Mouse (Mus musculus) hindbrain, embryonic 15.5 days (tissue): Measurements from ENCODE around the gene Cnnm2. TPM values are rescaled to one million over a fixed set of nuclear protein-coding genes. Genes with fewer than 3 reads are reported as not detected.
"Not testable (repeated sequence)": the region's sequence is repeated elsewhere in the genome, so short reads cannot be mapped to it uniquely, and the experiment has no call there.

Experiments
- ATAC-seq: fragments of 200-750 bp; cut with Nextera tagmentation; 2 replicates; pipeline ENCODE4 v1.8.0; 2017; ENCODE audit warnings: low read depth, moderate number of reproducible peaks, moderate TSS enrichment; ENCODE audit not compliant: low FRiP score
- H3K27ac ChIP-seq: fragments of 300-500 bp; sonication (generic); replicated peaks from 2 replicates; pipeline ENCODE4 v1.5.1; 2015; ENCODE audit warnings: mild to moderate bottlenecking, inconsistent platforms
- H3K27me3 ChIP-seq: fragments of 300-500 bp; sonication (generic); 2 replicates; pipeline ENCODE4 v1.6.1; 2015; ENCODE audit warnings: control low read depth, inconsistent platforms
- H3K36me3 ChIP-seq: fragments of 300-500 bp; sonication (generic); 2 replicates; pipeline ENCODE4 v1.6.1; 2015; ENCODE audit warnings: control low read depth, inconsistent platforms
- H3K4me1 ChIP-seq: fragments of 300-500 bp; sonication (generic); replicated peaks from 2 replicates; pipeline ENCODE4 v1.6.1; 2015; ENCODE audit warnings: control low read depth, inconsistent platforms
- H3K4me2 ChIP-seq: fragments of 300-500 bp; sonication (generic); 2 replicates; pipeline ENCODE4 v1.6.1; 2015; ENCODE audit warnings: moderate library complexity, mild to moderate bottlenecking, inconsistent platforms
- H3K4me3 ChIP-seq: fragments of 300-500 bp; sonication (generic); 2 replicates; pipeline ENCODE4 v1.5.1; 2015; ENCODE audit warnings: mild to moderate bottlenecking, inconsistent platforms
- H3K9ac ChIP-seq: fragments of 300-500 bp; sonication (generic); 2 replicates; pipeline ENCODE4 v1.6.1; 2015; ENCODE audit warnings: inconsistent platforms
- H3K9me3 ChIP-seq: fragments of 300-500 bp; sonication (generic); 2 replicates; pipeline ENCODE4 v1.6.1; 2016; ENCODE audit warnings: control low read depth, inconsistent platforms
- WGBS: fragments of 180-500 bp; shearing (Covaris S2); methylation state at CpG from one replicate; pipeline ENCODE4 v1.1.7; 2015; 5-methylcytosine and 5-hydroxymethylcytosine counted together
- polyA plus RNA-seq: library from polyadenylated mRNA; unstranded; fragments of >200 nt; fragmentation: Nextera tagmentation; extraction: Ambion mirVana; gene quantifications from 2 replicates; pipeline ENCODE4 v1.2.1, GENCODE M21; 2015

Gene Cnnm2
- polyA plus RNA-seq, 1 experiment from 2014 or later = 8.6 TPM

DNA sequence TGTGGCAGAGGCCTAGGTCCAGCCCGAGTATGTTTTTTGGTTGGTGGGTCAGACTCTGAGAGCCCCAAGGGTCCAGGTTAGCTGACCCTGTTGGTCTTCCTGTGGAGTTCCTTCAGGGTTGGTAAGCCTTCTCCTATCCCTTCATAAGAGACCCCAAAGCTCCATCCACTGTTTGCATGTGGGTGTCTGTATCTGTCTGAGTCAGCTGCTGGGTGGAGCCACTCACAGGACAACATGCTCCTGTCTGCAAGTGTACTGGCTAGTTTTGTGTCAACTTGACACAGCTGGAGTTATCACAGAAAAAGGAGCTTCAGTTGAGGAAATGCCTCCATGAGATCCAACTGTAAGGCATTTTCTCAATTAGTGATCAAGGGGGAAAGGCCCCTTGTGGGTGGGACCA is 17.7 kb downstream of the Cnnm2 start:
- not testable (repeated sequence) for H3K36me3 ChIP-seq, H3K4me2 ChIP-seq, H3K9me3 ChIP-seq, ATAC-seq, H3K9ac ChIP-seq, H3K4me1 ChIP-seq, H3K27ac ChIP-seq, H3K4me3 ChIP-seq, H3K27me3 ChIP-seq
- WGBS = 91% methylated on average over 1 of the region's 1 CpGs

DNA sequence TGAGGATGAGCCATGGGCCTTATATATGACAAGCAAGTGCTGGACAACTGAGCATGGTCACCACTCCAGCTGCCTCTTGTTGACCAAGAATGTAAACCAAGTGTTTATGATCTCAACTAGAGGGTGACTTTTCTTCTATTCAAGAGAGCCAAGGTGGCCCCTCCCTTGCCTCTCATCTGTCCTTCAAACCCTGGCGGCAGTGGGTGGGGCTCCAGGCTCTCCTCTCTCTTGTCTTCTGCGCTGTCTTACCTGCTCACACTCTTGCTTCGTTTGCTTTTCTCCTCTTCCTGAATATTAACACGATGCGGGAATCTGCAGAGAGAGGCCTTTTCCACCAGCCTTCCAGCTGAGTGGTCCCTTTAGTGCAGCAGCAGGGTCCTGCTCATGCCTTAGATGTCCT is 22.6 kb downstream of the Cnnm2 start:
- Histone ChIP-seq H3K9ac (no peak overlapping the region), H3K4me3 (no peak overlapping the region), H3K27me3 (no peaks in the 10 kb centered on the region), H3K4me2 (no peak overlapping the region), H3K4me1 (no peaks in the 10 kb centered on the region), H3K36me3 (no peaks in the 10 kb centered on the region), H3K9me3 (no peaks in the 10 kb centered on the region), H3K27ac (no peak overlapping the region)
- no peak for ATAC-seq
- WGBS = 74% methylated on average over 5 of the region's 5 CpGs

DNA sequence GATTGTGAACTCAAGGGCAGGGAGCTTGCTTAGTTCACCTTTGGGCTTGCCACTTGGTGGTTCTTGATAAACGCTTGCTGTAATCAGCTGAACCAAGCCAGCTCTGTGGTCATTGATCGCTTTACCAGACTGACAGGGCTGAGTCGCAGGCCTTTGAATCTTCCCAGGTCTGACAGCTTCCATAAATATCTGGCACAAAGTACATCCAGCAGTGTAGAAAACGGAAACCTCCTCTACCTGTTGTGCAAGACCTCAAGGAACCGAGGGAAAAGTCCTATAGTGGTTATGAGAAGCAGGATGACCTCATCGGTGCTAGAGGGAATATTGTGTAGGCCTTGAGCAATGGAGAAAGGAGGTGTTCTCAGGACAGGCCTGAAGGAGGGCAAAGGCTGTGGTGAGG is 23.1 kb downstream of the Cnnm2 start:
- H3K36me3 ChIP-seq = no peaks in the 10 kb centered on the region
- H3K9me3 ChIP-seq = no peaks in the 10 kb centered on the region
- 88% methylated on average over 6 of the region's 6 CpGs for WGBS
- H3K4me2 ChIP-seq = no peak overlapping the region
- no peak overlapping the region for H3K9ac ChIP-seq
- no peak overlapping the region for H3K4me3 ChIP-seq
- no peaks in the 10 kb centered on the region for H3K27me3 ChIP-seq
- no peak overlapping the region for H3K27ac ChIP-seq
- ATAC-seq = no peak
- H3K4me1 ChIP-seq = no peaks in the 10 kb centered on the region

DNA sequence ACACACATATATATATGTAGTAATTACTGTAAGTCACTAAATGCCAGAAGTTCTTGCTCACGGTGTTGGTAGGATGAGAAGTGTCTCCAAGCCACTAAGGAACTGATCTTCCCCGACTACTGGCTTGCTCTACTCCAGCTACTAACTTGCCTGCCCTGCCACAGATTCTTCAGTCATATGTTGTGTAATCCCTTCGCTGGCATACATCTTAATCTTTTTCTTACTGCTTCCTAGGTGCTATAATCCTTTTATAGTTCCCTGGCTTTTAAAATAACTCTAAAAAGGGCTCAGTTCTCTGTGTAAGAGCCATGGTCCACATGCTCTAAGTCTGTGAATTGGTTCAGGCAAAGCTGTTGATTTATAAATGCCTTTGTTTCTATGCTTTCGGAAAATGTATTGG is 24.2 kb downstream of the Cnnm2 start:
- Histone ChIP-seq H3K4me3 (no peak overlapping the region), H3K4me1 (no peaks in the 10 kb centered on the region), H3K27ac (no peak overlapping the region), H3K27me3 (no peaks in the 10 kb centered on the region), H3K9ac (no peak overlapping the region), H3K36me3 (no peaks in the 10 kb centered on the region), H3K4me2 (no peak overlapping the region), H3K9me3 (no peaks in the 10 kb centered on the region)
- no peak for ATAC-seq
- 78% methylated on average over 4 of the region's 4 CpGs for WGBS

DNA sequence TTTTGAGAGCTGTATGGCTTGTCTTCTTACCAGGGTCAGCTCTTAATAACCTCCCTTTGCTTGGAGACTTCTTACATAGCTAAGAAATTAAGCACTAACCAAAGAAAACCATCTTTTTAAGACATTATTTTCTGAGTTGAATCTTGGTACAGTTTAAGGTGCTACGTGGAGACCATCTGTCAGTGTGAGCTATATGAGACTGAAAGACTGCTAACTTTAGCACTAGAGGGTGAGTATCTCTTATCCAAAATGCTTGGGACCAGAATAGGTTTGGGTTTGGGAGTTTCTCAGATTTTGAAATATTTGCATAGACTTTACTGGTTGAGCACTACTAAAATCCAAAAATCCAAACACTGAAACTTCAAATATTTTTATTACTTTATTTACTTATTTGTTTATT is 28.4 kb downstream of the Cnnm2 start:
- no peaks in the 10 kb centered on the region for H3K27me3 ChIP-seq
- no peaks in the 10 kb centered on the region for H3K4me1 ChIP-seq
- WGBS = 83% methylated on average over 1 of the region's 1 CpGs
- no peaks in the 10 kb centered on the region for H3K9me3 ChIP-seq
- no peak overlapping the region for H3K4me3 ChIP-seq
- no peaks in the 10 kb centered on the region for H3K36me3 ChIP-seq
- H3K9ac ChIP-seq = no peak overlapping the region
- no peak overlapping the region for H3K27ac ChIP-seq
- no peak for ATAC-seq
- H3K4me2 ChIP-seq = no peak overlapping the region

DNA sequence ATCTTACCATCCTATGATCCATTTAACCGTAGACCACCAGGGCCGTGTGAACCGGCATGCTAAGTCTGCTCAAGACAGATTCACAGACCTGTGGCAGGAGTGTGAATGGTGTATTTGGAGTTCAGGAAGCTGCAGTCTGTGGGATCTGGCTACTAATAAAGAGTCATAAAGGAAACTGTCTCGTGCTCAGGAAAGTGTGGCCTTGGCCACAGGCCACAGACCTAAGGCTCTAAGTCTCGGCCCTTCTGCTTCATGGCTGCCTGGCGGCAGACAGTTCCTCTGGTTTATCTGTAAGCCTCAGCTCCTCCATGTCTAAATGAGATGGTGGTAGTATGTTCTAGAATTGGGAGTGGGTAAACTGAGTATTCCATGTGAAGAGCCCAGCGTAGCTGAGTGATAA is 30.0 kb downstream of the Cnnm2 start:
- Histone ChIP-seq H3K27me3 (no peaks in the 10 kb centered on the region), H3K27ac (no peak overlapping the region), H3K4me1 (no peaks in the 10 kb centered on the region), H3K4me3 (no peak overlapping the region), H3K4me2 (no peak overlapping the region), H3K9me3 (no peaks in the 10 kb centered on the region), H3K9ac (no peak overlapping the region), H3K36me3 (no peaks in the 10 kb centered on the region)
- no peak for ATAC-seq
- 92% methylated on average over 7 of the region's 7 CpGs for WGBS

DNA sequence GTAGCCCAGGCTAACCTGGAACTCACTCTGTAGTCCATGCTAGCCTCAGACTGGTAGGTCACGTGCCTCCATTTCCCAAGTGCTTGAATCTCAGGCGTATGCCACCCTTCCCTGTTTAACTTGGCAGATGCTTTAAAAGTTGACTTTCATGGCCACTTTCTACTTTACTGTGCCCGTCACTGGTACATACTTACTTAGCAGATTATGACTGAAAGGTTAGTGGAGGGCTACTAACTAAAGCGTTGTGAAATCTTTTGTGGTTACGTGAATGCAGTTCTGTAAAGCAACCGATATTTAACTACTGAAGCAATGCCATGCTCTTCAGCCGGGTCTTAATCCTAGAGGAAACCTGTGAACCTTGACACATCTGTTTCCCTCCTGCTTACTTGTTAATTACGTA is 30.5 kb downstream of the Cnnm2 start:
- H3K27ac ChIP-seq = no peak overlapping the region
- H3K27me3 ChIP-seq = no peaks in the 10 kb centered on the region
- H3K4me2 ChIP-seq = no peak overlapping the region
- H3K9me3 ChIP-seq = no peaks in the 10 kb centered on the region
- no peak overlapping the region for H3K4me3 ChIP-seq
- H3K36me3 ChIP-seq = no peaks in the 10 kb centered on the region
- no peak for ATAC-seq
- H3K9ac ChIP-seq = no peak overlapping the region
- 81% methylated on average over 8 of the region's 8 CpGs for WGBS
- H3K4me1 ChIP-seq = no peaks in the 10 kb centered on the region

DNA sequence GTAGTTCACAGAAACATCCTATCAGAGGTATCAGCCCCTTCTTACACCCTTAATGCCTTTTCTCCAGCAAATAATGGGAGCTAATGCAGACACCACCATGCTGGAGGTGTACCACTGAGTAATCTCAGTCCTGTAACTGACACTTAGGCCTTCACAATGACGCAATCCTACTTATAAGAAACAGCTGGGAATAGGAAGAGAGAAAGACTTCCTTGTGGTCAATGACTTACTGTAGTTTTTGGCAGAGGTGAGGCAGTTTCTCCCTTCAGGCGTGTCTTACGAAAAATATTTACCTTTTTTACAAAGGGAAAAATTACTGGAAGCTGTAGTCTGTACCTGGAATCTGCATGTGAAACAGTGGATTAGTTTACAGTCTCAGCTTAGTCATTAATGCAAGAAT is 31.1 kb downstream of the Cnnm2 start:
- Histone ChIP-seq H3K9ac (no peak overlapping the region), H3K4me1 (no peaks in the 10 kb centered on the region), H3K9me3 (no peaks in the 10 kb centered on the region), H3K27ac (no peak overlapping the region), H3K4me2 (no peak overlapping the region), H3K27me3 (no peaks in the 10 kb centered on the region), H3K4me3 (no peak overlapping the region), H3K36me3 (no peaks in the 10 kb centered on the region)
- WGBS = 94% methylated on average over 3 of the region's 3 CpGs
- ATAC-seq = no peak

DNA sequence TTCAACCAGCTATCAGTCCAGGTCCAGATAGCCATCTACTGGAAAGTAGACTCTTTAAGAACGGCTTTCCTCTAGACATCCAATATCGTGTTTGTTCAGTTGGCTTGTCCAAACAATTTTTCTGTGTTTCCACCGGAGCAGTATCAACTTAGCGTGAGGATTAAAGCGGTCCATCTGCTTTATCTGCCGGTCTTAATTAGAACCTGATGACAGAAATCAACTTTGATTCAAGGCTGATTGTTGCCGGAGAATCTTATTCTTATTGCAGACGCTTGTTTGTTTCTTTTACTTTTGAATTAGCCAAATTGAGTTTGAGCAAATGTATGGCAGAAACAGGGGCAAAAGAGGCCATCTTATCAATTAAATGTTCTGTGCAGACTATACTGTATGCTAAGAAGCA is 32.8 kb downstream of the Cnnm2 start:
- WGBS = 73% methylated on average over 8 of the region's 8 CpGs
- no peak for ATAC-seq
- H3K27me3 ChIP-seq = no peaks in the 10 kb centered on the region
- H3K4me1 ChIP-seq = no peaks in the 10 kb centered on the region
- H3K4me3 ChIP-seq = no peak overlapping the region
- no peak overlapping the region for H3K9ac ChIP-seq
- no peak overlapping the region for H3K4me2 ChIP-seq
- H3K36me3 ChIP-seq = no peaks in the 10 kb centered on the region
- H3K27ac ChIP-seq = no peak overlapping the region
- no peaks in the 10 kb centered on the region for H3K9me3 ChIP-seq

DNA sequence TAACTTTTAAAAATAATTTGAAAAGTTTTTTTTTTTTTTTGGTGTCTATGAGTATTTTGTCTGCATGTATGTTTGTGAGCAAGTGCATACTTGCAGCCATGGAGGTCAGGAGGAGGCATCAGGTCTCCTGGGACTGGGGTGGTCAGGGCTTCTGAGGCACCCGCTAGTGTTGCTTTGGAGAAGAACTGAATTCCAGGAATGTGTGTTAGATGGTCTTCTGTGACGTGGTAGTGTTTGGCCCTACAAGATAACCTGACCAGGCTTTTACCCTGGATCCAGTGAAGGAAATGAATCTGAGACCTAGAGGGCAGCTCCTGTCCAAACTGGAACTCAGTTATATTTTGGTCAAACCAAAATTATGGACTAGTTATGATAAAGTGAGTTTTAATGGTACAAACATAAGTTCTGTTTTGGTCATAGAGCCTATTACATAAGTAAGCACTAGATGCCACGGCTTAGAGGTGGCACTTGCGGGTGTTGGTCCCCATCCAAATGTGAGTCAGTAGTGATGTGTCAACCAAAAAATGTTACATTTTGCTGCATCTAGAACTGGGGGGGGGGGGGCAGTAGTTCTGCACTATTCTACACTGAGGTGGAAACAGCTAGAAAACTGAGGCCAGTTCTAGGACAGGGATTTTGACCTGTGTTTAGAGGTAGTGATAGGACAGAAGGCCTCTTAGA is 38.6 kb downstream of the Cnnm2 start:
- no peaks in the 10 kb centered on the region for H3K27me3 ChIP-seq
- no peak overlapping the region for H3K9ac ChIP-seq
- H3K9me3 ChIP-seq = no peaks in the 10 kb centered on the region
- 0 out of 2 replicates have a peak, but pooled peaks cover 3% of the 10 kb centered on the region for H3K4me1 ChIP-seq
- no peak overlapping the region for H3K4me3 ChIP-seq
- no peak overlapping the region for H3K27ac ChIP-seq
- no peak for ATAC-seq
- no peak overlapping the region for H3K4me2 ChIP-seq
- 97% methylated on average over 4 of the region's 4 CpGs for WGBS
- no peaks in the 10 kb centered on the region for H3K36me3 ChIP-seq

DNA sequence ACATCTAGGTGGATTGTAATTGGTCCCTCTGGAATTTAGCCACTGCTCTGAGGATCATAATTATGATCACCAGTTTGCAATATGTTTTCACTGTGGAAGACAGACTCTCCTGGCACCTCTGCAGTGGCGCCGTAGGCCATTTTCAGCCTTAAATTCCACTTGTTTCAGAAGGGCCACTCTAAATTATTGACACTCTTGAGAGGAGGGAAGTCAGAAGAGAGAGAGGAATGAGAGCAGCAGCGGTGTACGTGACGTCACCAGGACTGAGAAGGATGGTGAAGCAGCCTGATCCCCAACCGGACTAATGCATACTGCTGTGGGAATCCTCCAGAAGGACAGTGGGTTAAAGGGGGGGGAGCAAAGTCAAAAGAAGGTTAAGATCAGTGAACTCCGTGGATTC is 40.1 kb downstream of the Cnnm2 start:
- H3K27ac ChIP-seq = no peak overlapping the region
- no peak for ATAC-seq
- no peaks in the 10 kb centered on the region for H3K9me3 ChIP-seq
- no peak overlapping the region for H3K4me2 ChIP-seq
- 0 out of 2 replicates have a peak, but pooled peaks cover 3% of the 10 kb centered on the region for H3K4me1 ChIP-seq
- no peaks in the 10 kb centered on the region for H3K36me3 ChIP-seq
- WGBS = 82% methylated on average over 7 of the region's 7 CpGs
- no peak overlapping the region for H3K4me3 ChIP-seq
- H3K9ac ChIP-seq = no peak overlapping the region
- no peaks in the 10 kb centered on the region for H3K27me3 ChIP-seq

DNA sequence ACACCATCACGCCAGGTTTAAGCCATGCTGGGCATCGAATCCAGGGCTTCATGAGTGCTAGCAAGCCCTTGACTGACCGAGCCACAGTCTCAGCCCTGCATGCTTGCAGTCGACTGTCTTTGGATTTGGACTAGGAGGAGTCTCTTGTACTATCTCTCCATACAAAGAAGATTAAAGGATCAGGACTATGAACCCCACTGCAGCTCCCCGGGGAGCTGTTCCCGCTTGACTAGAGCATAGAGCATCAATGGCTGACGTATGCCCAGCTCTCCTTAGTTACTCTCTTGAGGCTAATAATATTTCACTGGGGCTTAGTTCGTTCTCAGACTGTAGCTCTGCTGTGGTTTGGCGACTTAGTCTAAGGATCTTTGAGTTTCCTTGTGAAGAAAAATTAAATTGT is 40.9 kb downstream of the Cnnm2 start:
- Histone ChIP-seq H3K4me3 (no peak overlapping the region), H3K9me3 (no peaks in the 10 kb centered on the region), H3K4me2 (no peak overlapping the region), H3K4me1 (0 out of 2 replicates have a peak, but pooled peaks cover 3% of the 10 kb centered on the region), H3K9ac (no peak overlapping the region), H3K27ac (no peak overlapping the region), H3K36me3 (no peaks in the 10 kb centered on the region), H3K27me3 (no peaks in the 10 kb centered on the region)
- no peak for ATAC-seq
- WGBS = 76% methylated on average over 9 of the region's 9 CpGs

DNA sequence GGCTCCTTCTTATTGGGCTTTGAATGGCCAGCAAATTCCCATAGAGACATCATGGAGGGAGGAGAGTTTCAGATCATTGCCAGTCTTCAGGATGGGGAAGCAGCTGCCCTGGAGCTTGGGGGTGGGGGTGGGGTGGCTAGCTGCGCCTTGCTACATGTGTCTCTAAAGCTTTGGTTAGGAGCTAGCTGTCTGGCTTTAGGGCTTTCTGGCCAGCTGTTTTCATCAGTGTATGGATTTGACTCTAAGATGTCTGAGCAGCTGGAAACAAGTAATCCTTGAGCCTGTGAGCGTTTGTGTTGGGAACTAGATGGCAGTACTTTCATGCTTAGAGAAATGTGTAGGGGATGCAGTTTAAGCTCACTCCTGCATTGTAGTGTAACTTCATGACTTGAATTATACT is 42.3 kb downstream of the Cnnm2 start:
- ATAC-seq = no peak
- Histone ChIP-seq H3K9ac (no peak overlapping the region), H3K36me3 (no peaks in the 10 kb centered on the region), H3K4me3 (no peak overlapping the region), H3K27me3 (no peaks in the 10 kb centered on the region), H3K9me3 (no peaks in the 10 kb centered on the region), H3K27ac (no peak overlapping the region), H3K4me2 (no peak overlapping the region), H3K4me1 (0 out of 2 replicates have a peak, but pooled peaks cover 3% of the 10 kb centered on the region)
- WGBS = 69% methylated on average over 2 of the region's 2 CpGs
